Mouse (Mus musculus) CH12.LX (cell line): ENCODE measurements around the gene Sp100. TPM values are rescaled to one million over a fixed set of nuclear protein-coding genes. Genes with fewer than 3 reads are reported as not detected.
A peak's percentile ranks its signal among the peaks of the same experiment; 100 is the strongest.
"Not testable (repeated sequence)": the region's sequence is repeated elsewhere in the genome, so short reads cannot be mapped to it uniquely, and the experiment has no call there.

ENCODE experiments used
- DNase-seq: peaks from one replicate; pipeline ENCODE4 v3.0.0-alpha.2; 2013; ENCODE audit errors: extremely low read depth
- H3K27ac ChIP-seq: 2 replicates; pipeline ENCODE4 v1.5.1; 2012; ENCODE audit warnings: low read depth, mild to moderate bottlenecking, control low read depth, moderate library complexity; ENCODE audit not compliant: insufficient read depth
- H3K27me3 ChIP-seq: replicated peaks from 2 replicates; pipeline ENCODE3; 2012; ENCODE audit warnings: inconsistent platforms
- H3K36me3 ChIP-seq, 2 experiments: replicated peaks in 1 of 2; 2 replicates each; pipeline versions ENCODE3 to v1.6.1; 2012; ENCODE audit warnings: inconsistent platforms in 1 of 2, low read length in 1 of 2, mild to moderate bottlenecking in 1 of 2, mixed read lengths in 1 of 2, moderate library complexity in 1 of 2; ENCODE audit not compliant: control insufficient read depth in 1 of 2, insufficient read depth in 1 of 2
- H3K4me1 ChIP-seq, 2 experiments: 2 replicates each; pipeline ENCODE4 v1.6.1; 2012; ENCODE audit warnings: inconsistent platforms in 1 of 2, moderate library complexity in 1 of 2; ENCODE audit not compliant: insufficient read depth in 2 of 2, control insufficient read depth in 1 of 2
- H3K4me2 ChIP-seq: 2 replicates; pipeline ENCODE4 v1.6.1; 2012; ENCODE audit warnings: low read depth, mild to moderate bottlenecking, control low read depth; ENCODE audit not compliant: poor library complexity, insufficient read depth, severe bottlenecking
- H3K4me3 ChIP-seq, 3 experiments: fragments of 150-350 bp in 1 of 3; sonication (generic) in 1 of 3; replicated peaks in 1 of 3; 2 replicates each; pipeline versions ENCODE3 to v1.5.1; 2011 to 2012; ENCODE audit warnings: low read depth in 2 of 3, low read length in 2 of 3, mild to moderate bottlenecking in 2 of 3, moderate library complexity in 2 of 3, control low read depth in 1 of 3, improper control_type of control experiment in 1 of 3, inconsistent platforms in 1 of 3, mixed read lengths in 1 of 3; ENCODE audit not compliant: poor library complexity in 1 of 3
- H3K79me2 ChIP-seq: replicated peaks from 2 replicates; pipeline ENCODE4 v1.6.1; 2012; ENCODE audit warnings: mild to moderate bottlenecking, moderate library complexity; ENCODE audit not compliant: control insufficient read depth, poor library complexity, insufficient read depth, severe bottlenecking; ENCODE audit errors: extremely low read depth
- H3K9ac ChIP-seq: 2 replicates; pipeline ENCODE4 v1.6.1; 2012; ENCODE audit warnings: low read depth, mild to moderate bottlenecking, control low read depth, moderate library complexity; ENCODE audit not compliant: insufficient read depth
- H3K9me3 ChIP-seq: replicated peaks from 2 replicates; pipeline ENCODE3; 2012; ENCODE audit warnings: low read length, inconsistent platforms, mixed read lengths
- BHLHE40 ChIP-seq: IDR thresholded peaks from 2 replicates; pipeline ENCODE4 v1.6.1; 2011; ENCODE audit warnings: mild to moderate bottlenecking, low read depth, low read length, improper control_type of control experiment
- CHD2 ChIP-seq: IDR thresholded peaks from 2 replicates; pipeline ENCODE4 v1.6.1; 2011; ENCODE audit warnings: low read length, improper control_type of control experiment
- EP300 ChIP-seq: IDR thresholded peaks from 2 replicates; pipeline ENCODE4 v1.6.1; 2011; ENCODE audit warnings: low read length, improper control_type of control experiment
- ETS1 ChIP-seq: conservative IDR thresholded peaks from 2 replicates; pipeline ENCODE4 v1.6.1; 2012; ENCODE audit warnings: low read depth, mild to moderate bottlenecking, inconsistent platforms, low read length, improper control_type of control experiment, moderate library complexity
- IRF4 ChIP-seq: IDR thresholded peaks from 2 replicates; pipeline ENCODE4 v1.6.1; 2014; ENCODE audit warnings: low read depth, mild to moderate bottlenecking, inconsistent platforms, low read length, improper control_type of control experiment
- JUN ChIP-seq: IDR thresholded peaks from 2 replicates; pipeline ENCODE4 v1.6.1; 2011; ENCODE audit warnings: low read depth, mild to moderate bottlenecking, low read length, improper control_type of control experiment, moderate library complexity; ENCODE audit not compliant: insufficient read depth
- JUND ChIP-seq: conservative IDR thresholded peaks from 2 replicates; pipeline ENCODE4 v1.6.1; 2011; ENCODE audit warnings: low read depth, low read length, improper control_type of control experiment
- MAX ChIP-seq: IDR thresholded peaks from 2 replicates; pipeline ENCODE4 v1.6.1; 2011; ENCODE audit warnings: low read length, improper control_type of control experiment
- MEF2A ChIP-seq: IDR thresholded peaks from 2 replicates; pipeline ENCODE4 v1.6.1; 2014; ENCODE audit warnings: low read depth, mild to moderate bottlenecking, inconsistent platforms, low read length, improper control_type of control experiment, borderline replicate concordance
- MYC ChIP-seq: IDR thresholded peaks from 2 replicates; pipeline ENCODE4 v1.6.1; 2011; ENCODE audit warnings: low read depth, mild to moderate bottlenecking, improper control_type of control experiment, low read length
- RCOR1 ChIP-seq: conservative IDR thresholded peaks from 2 replicates; pipeline ENCODE4 v1.6.1; 2012; ENCODE audit warnings: low read depth, mild to moderate bottlenecking, inconsistent platforms, low read length, improper control_type of control experiment
- dilution Hi-C: fragments of 300-500 bp; cut with MboI; formaldehyde crosslinking; loops from 2 replicates; pipeline ENCODE4 v1.14.3; 2020; ENCODE audit warnings: low sequenced_read_pairs; ENCODE audit not compliant: extremely low pct_unique_long_range_greater_than_20kb, extremely low pct_ligation_motif_present
- in situ Hi-C: fragments of 300-500 bp; cut with MboI; formaldehyde crosslinking; loops from 3 replicates; pipeline ENCODE4 v1.14.3; 2019; ENCODE audit warnings: low sequenced_read_pairs, low pct_ligation_motif_present, low pct_unique_long_range_greater_than_20kb, mixed read lengths
- polyA plus RNA-seq: library from polyadenylated mRNA; unstranded; fragments of >175 nt; gene quantifications from 2 replicates; pipeline ENCODE4 v1.2.1, GENCODE M21; 2012; ENCODE audit warnings: low read depth; ENCODE audit not compliant: insufficient read length
- total RNA-seq, 2 experiments: library from RNA; depleted of rRNA; stranded (reverse); fragments of 300-350 nt in 1 of 2; fragments of >200 nt in 1 of 2; gene quantifications; 2 replicates each; pipeline ENCODE4 v1.2.3; 2012 to 2014

The Sp100 gene
- total and polyA plus RNA-seq, 3 experiments: 24.7 to 74.0 (median 59.5) TPM

GRCm38 (mm10) chr1:85636936-85637335 is 12.9 kb upstream of the Sp100 start:
- H3K27ac ChIP-seq: peak overlapping the region; percentile 58; the same call in 1 of the 2 replicates
- H3K9me3 ChIP-seq: not testable (repeated sequence)
- TF ChIP-seq MEF2A (peak; percentile 52; the same call in 1 of the 2 replicates), RCOR1 (0 out of 2 replicates have a peak, but pooled peaks have one; percentile 41), JUN (peak; percentile 25; the same call in 1 of the 2 replicates), ETS1 (peak; percentile 41), MAX (0 out of 2 replicates have a peak, but pooled peaks have one; percentile 27), CHD2 (peak; percentile 43; the same call in 1 of the 2 replicates), MYC (0 out of 2 replicates have a peak, but pooled peaks have one; percentile 42), IRF4 (peak; percentile 82), EP300 (peak; percentile 75), JUND (0 out of 2 replicates have a peak, but pooled peaks have one; percentile 17), BHLHE40 (peak; percentile 68)

DNA sequence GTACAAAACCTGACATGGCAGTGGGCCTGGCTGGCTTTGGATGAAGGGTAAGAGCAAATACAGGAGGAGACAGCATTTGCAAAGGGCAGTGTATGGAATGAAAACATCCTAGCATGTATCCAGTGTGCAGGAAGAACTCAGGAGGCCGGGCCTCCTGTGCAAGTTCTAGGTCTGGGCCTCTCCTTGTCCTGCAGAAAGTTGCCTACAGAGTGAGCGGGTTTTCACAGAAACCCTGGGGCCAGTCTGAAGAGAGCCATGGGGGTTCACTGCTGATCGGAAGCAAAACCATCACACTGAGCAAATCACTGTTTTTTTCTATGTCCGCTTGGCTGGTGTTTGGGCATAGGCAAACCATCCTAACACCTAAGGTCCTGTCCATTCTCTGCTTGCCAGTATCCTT is 11.6 kb upstream of the Sp100 start:
- H3K79me2 ChIP-seq, H3K27ac ChIP-seq, H3K4me2 ChIP-seq, H3K9ac ChIP-seq, H3K9me3 ChIP-seq, H3K4me3 ChIP-seq, dilution Hi-C loops, H3K27me3 ChIP-seq, DNase-seq, in situ Hi-C loops: not testable (repeated sequence)
- Histone ChIP-seq H3K4me1 (peaks cover 14 to 26% of the 10 kb centered on the region in 2 experiments), H3K36me3 (peaks cover 7 to 11% of the 10 kb centered on the region in 2 experiments)

More at GRCm38 (mm10) chr1:85636936-85637335, 12.9 kb upstream of the Sp100 start:
- H3K36me3 ChIP-seq, in situ Hi-C loops, H3K27me3 ChIP-seq, dilution Hi-C loops, H3K9ac ChIP-seq, H3K4me3 ChIP-seq, H3K79me2 ChIP-seq, H3K4me2 ChIP-seq: not testable (repeated sequence)
- peak; percentile 49 for DNase-seq
- peaks cover 14 to 26% of the 10 kb centered on the region in 2 experiments for H3K4me1 ChIP-seq

- H3K36me3 ChIP-seq, dilution Hi-C loops, in situ Hi-C loops, DNase-seq, H3K27me3 ChIP-seq, H3K27ac ChIP-seq, H3K79me2 ChIP-seq, H3K9me3 ChIP-seq: not testable (repeated sequence)
- H3K9ac ChIP-seq: peak overlapping the region; percentile 1; the same call in 1 of the 2 replicates
- H3K4me2 ChIP-seq: peak overlapping the region; percentile 29
- peaks cover 2 to 18% of the 10 kb centered on the region in 2 experiments; a peak in 3 of 4 replicates for H3K4me1 ChIP-seq
- peak overlapping the region in 2 of 3 experiments; percentile 19 to 54 for H3K4me3 ChIP-seq
These were observed 736 bp downstream of the Sp100 start for GRCm38 (mm10) chr1:85650524-85650923.
